Mouse (Mus musculus): ENCODE results near the gene Zfp456.
"Not testable (repeated sequence)": the region's sequence is repeated elsewhere in the genome, so short reads cannot be mapped to it uniquely, and the experiment has no call there.

Zfp456 gene

GRCm38 (mm10) chr13:67375050-67375911, at the start of gene Zfp456, which contains the start of gene Gm28041:
Gene Zfp456, minus strand, starts transcription at chr13:67375810.
Gene Gm28041, minus strand, starts transcription at chr13:67375733.
- not testable (repeated sequence) for DNase-seq (ENCODE audit: low spot score)

DNA sequence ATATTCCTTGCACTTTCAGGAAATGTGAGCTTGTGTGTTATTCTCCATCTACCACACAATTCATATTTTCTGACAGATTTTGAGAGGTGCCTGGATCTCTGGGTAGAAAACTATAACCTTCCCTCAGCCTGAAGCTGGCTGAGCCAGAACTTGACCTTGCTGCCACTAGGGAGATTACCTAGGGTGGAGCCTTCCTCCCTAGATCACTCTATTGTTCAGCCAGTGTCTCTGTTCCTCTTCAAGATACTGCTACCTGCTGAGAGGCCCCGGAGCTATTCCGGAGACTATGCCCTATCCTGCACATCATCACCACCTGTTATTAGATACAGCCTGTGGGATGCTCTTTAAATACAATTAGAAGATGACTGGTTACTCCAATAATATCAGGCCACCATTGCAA, 46.9 kb upstream of the Zfp456 start:
- not testable (repeated sequence) for DNase-seq (ENCODE audit: low spot score)

GRCm38 (mm10) chr13:67421207-67421857, 45.7 kb upstream of the Zfp456 start, which contains the start of gene Zfp459:
Gene Zfp459, minus strand, starts transcription at chr13:67421418.
- DNase-seq (ENCODE audit: low spot score) = peak; percentile 13

- DNase-seq (ENCODE audit: low spot score) = no peak
These were observed 45.1 kb upstream of the Zfp456 start for GRCm38 (mm10) chr13:67420558-67421206.

DNA sequence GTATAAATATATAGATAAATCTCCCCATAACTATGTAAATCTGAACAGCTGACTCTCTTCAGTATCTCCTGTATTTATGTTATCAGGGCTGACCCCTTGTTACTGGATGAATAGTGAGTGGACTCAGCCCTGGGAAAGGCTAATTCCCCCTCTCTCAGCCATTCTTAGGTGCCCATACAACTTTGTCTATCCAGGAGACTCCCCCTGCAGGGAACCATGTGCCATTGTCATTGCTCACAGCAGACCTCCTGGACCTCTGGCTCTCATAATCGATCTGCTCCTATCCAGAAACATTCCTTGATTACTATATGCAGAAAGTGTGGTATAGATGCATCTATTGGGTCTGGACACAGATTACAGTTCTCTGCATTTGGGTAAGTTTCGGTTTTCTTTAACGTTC, 41.2 kb upstream of the Zfp456 start:
- no peak for DNase-seq (ENCODE audit: low spot score)

- DNase-seq (ENCODE audit: low spot score) = no peak
These were observed 40.1 kb upstream of the Zfp456 start for GRCm38 (mm10) chr13:67415759-67416158.

- not testable (repeated sequence) for DNase-seq (ENCODE audit: low spot score)
These were observed 38.0 kb upstream of the Zfp456 start for GRCm38 (mm10) chr13:67413634-67414033.

DNA sequence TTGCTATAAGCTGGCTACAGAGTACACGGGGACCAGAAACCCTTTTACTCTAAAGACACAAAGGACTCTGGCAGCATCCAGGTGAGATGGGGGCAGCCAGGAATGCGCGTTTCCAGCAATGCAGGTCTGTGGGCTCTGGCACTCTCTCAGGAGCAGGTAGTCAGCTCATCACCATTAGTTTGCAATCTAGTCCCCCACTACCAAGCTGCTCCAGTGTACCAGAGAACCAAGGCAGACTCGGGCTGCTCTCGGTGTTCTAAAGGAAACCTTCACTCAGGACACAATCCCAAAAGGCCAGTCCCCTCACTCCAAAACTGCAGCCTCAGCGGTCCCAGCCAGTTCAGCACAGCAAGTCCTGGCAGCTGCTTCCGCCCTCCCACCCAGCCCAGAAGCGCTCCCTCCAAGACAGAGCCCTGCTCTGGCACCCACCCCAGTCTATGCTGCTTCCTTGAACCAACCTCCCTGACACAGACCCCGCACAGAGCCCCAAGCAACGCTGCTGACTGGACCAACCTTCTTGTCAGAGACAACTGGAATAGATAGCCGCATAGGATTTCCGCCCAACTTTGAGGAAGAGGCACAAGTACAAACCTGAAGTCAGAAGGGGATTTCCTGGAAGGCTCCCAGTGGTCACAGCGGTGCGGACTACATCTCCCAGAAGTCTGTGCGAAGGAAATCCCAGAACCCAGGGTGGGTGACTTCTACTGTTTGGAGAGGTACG, 23.7 kb upstream of the Zfp456 start, which contains the start of gene Zfp429:
Zfp429 (minus strand) TSS at position 637 of the 721 bp plus-strand sequence.
- not testable (repeated sequence) for DNase-seq (ENCODE audit: low spot score)

DNA sequence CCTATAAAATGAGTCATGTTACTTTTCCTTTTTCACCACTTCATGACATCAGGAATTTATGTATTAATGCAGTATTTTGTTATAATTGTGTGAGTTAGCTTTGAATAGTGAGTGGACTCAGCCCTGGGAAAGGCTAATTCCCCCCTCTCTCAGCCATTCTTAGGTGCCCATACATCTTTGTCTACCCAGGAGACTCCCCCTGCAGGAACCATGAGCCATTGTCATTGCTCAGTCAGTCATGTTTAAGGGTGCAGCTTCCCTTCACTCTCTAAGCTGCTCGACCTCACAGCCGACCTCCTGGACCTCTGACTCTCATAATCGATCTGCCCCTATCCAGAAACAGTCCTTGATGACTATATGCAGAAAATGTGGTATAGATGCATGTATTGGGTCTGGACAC, 645 bp upstream of the Zfp456 start:
- DNase-seq (ENCODE audit: low spot score) = not testable (repeated sequence)

- DNase-seq (ENCODE audit: low spot score) = peak; percentile 87
These were observed 15.4 kb downstream of the Zfp456 start, which contains the start of the genes Gm28044 and Zfp953 for GRCm38 (mm10) chr13:67360131-67360744. Gene Gm28044, minus strand, starts transcription at chr13:67360536. Gene Zfp953, minus strand, starts transcription at chr13:67360605.

DNA sequence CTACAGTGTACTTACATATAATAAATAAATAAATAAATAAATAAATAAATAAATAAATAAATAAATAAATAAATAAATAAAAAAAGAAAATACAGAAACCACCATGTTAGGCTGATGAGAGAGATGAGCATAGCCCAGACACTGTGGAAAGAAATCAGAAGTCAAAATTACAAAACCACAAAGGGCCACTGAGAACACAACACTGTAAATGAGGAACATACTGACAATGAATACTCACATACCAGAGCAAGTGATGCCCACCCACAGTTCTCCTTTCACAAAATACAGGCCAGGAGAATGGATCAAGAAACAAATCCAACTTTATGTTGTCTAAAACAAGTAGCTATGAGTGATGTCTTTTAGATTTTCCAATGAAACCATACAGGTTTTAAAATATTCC, 23.8 kb downstream of the Zfp456 start:
- DNase-seq (ENCODE audit: low spot score) = no peak

DNA sequence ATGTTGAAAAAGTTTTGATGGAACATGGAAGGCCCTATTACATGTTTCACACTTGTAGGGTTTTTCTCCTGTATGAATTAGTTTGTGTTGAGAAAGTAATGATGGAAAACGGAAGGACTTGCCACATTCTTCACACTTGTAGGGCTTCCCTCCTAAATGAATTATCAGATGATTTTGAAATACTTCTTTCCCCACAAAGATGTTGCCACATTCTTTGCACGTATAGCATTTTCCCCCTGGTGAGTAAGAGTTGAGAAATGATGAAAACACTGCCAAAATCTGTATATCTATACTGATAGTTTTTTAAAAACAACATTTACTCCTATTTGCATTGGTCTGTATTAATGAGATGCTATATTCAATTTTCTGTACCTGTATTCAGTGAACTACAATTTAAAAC, 32.2 kb downstream of the Zfp456 start:
- no peak for DNase-seq (ENCODE audit: low spot score)

DNA sequence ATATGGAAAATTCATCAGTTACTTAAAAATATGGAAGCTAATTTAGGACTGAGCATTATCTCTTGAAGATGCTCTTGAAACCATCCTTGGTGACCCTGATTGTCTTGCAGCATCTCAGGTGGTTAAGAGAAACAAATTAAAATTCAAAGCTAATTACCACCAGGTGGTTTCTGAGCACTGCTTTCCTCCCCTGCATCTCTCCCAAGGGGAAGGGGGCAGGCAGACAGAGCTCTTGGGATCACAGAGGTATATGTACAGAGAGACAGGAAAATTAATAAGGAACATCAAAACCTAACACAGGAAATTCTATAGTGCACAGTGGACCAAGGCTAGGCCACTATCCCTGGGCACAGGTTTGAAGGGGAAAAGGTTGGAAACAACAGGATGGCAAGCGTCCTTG, 42.7 kb downstream of the Zfp456 start:
- DNase-seq (ENCODE audit: low spot score) = no peak

- DNase-seq (ENCODE audit: low spot score) = peak; percentile 49
These were observed 43.4 kb downstream of the Zfp456 start, which contains the start of gene Zfp595 for GRCm38 (mm10) chr13:67332019-67332724. Gene Zfp595, minus strand, starts transcription at chr13:67332570.

Data from MN1 (cell line).